Mouse (Mus musculus): ENCODE results near the gene Eif1. TPM values are rescaled to one million over a fixed set of nuclear protein-coding genes. Genes with fewer than 3 reads are reported as not detected.
"Not testable (repeated sequence)": the region's sequence is repeated elsewhere in the genome, so short reads cannot be mapped to it uniquely, and the experiment has no call there.

Gene Eif1
- polyA plus RNA-seq, 2 experiments, result 342 to 1,886 TPM

- ATAC-seq (ENCODE audit: low FRiP score, low read depth) (no peak), DNase-seq (ENCODE audit: low spot score) (no peak)
- TF ChIP-seq POLR2A (IDR thresholded peaks at IDR 0.05; ENCODE audit: borderline replicate concordance, extremely low read depth, insufficient read depth, insufficient read length), result no peak
- WGBS, result 86% methylated on average over 10 of the region's 10 CpGs
- H3K9me3 ChIP-seq (ENCODE audit: control insufficient read depth, low read length), result no peaks in the 10 kb centered on the region
- H3K4me2 ChIP-seq (replicated peaks; ENCODE audit: low read depth, low read length, severe bottlenecking), result peak overlapping the region; percentile 48
- H3K27ac ChIP-seq (replicated peaks; ENCODE audit: low read depth, low read length), result no peak overlapping the region
- no peaks in the 10 kb centered on the region for H3K4me1 ChIP-seq (ENCODE audit: control insufficient read depth, insufficient read depth, low read length)
- no peaks in the 10 kb centered on the region for H3K27me3 ChIP-seq (ENCODE audit: control insufficient read depth, insufficient read depth, low read length)
- H3K9ac ChIP-seq (ENCODE audit: low read depth, low read length, severe bottlenecking), result no peak overlapping the region
- H3K36me3 ChIP-seq (ENCODE audit: control insufficient read depth, insufficient read depth, low read length), result peaks cover 19% of the 10 kb centered on the region
- H3K4me3 ChIP-seq (replicated peaks; ENCODE audit: low read length), result peak overlapping the region; percentile 82
These were observed 895 bp upstream of the Eif1 start for GRCm38 (mm10) chr11:100318529-100319451.

DNA sequence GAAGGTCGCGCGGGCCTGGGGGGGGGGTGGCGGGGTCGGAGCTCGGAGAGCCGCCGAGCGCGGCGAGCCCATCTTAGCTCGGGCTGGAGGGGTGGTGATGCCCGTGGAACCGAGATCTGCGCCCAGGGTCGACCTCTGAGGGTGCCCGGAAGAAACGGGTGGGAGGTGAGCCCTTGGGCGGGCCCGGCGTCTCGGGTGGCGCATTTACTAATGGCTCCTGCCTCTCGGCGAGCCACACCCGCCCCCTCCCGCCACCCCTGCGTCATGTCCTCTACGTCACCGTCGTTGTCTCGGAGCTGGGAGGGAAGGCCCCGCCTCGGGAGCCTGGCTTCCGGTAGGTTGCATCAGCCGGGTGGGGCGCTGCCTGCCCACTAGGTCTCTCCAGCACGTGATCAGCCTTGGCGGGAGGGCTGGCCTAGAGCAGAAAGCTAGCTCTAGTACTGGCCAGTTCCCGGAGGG is 516 bp downstream of the Eif1 start:
- DNase-seq (ENCODE audit: low spot score) (peak; percentile 95), ATAC-seq (ENCODE audit: low FRiP score, low read depth) (peak; percentile 86)
- peak overlapping the region; percentile 95 for H3K9ac ChIP-seq (ENCODE audit: low read depth, low read length, severe bottlenecking)
- peak overlapping the region; percentile 72 for H3K4me2 ChIP-seq (replicated peaks; ENCODE audit: low read depth, low read length, severe bottlenecking)
- H3K36me3 ChIP-seq (ENCODE audit: control insufficient read depth, insufficient read depth, low read length), result peaks cover 19% of the 10 kb centered on the region
- H3K27ac ChIP-seq (replicated peaks; ENCODE audit: low read depth, low read length), result peak overlapping the region; percentile 96
- no peaks in the 10 kb centered on the region for H3K27me3 ChIP-seq (ENCODE audit: control insufficient read depth, insufficient read depth, low read length)
- no peak for TF ChIP-seq POLR2A (IDR thresholded peaks at IDR 0.05; ENCODE audit: borderline replicate concordance, extremely low read depth, insufficient read depth, insufficient read length)
- H3K9me3 ChIP-seq (ENCODE audit: control insufficient read depth, low read length), result no peaks in the 10 kb centered on the region
- peak overlapping the region; percentile 82 for H3K4me3 ChIP-seq (replicated peaks; ENCODE audit: low read length)
- H3K4me1 ChIP-seq (ENCODE audit: control insufficient read depth, insufficient read depth, low read length), result no peaks in the 10 kb centered on the region
- 0% methylated on average over 25 of the region's 40 CpGs for WGBS

- H3K4me3 ChIP-seq (replicated peaks; ENCODE audit: low read length), result peak overlapping the region; percentile 82
- H3K27me3 ChIP-seq (ENCODE audit: control insufficient read depth, insufficient read depth, low read length); ATAC-seq (ENCODE audit: low FRiP score, low read depth); H3K4me1 ChIP-seq (ENCODE audit: control insufficient read depth, insufficient read depth, low read length); DNase-seq (ENCODE audit: low spot score); H3K9me3 ChIP-seq (ENCODE audit: control insufficient read depth, low read length): not testable (repeated sequence)
- peaks cover 19% of the 10 kb centered on the region for H3K36me3 ChIP-seq (ENCODE audit: control insufficient read depth, insufficient read depth, low read length)
- peak overlapping the region; percentile 96 for H3K27ac ChIP-seq (replicated peaks; ENCODE audit: low read depth, low read length)
- peak overlapping the region; percentile 72 for H3K4me2 ChIP-seq (replicated peaks; ENCODE audit: low read depth, low read length, severe bottlenecking)
- peak overlapping the region; percentile 95 for H3K9ac ChIP-seq (ENCODE audit: low read depth, low read length, severe bottlenecking)
- 17% methylated on average over 11 of the region's 11 CpGs for WGBS
These were observed 1.2 kb downstream of the Eif1 start for GRCm38 (mm10) chr11:100320701-100321410.

- H3K36me3 ChIP-seq (ENCODE audit: control insufficient read depth, insufficient read depth, low read length), result peaks cover 19% of the 10 kb centered on the region
- not testable (repeated sequence) for H3K27me3 ChIP-seq (ENCODE audit: control insufficient read depth, insufficient read depth, low read length); H3K27ac ChIP-seq (replicated peaks; ENCODE audit: low read depth, low read length); H3K4me2 ChIP-seq (replicated peaks; ENCODE audit: low read depth, low read length, severe bottlenecking); ATAC-seq (ENCODE audit: low FRiP score, low read depth); H3K4me3 ChIP-seq (replicated peaks; ENCODE audit: low read length); H3K9ac ChIP-seq (ENCODE audit: low read depth, low read length, severe bottlenecking); H3K9me3 ChIP-seq (ENCODE audit: control insufficient read depth, low read length); H3K4me1 ChIP-seq (ENCODE audit: control insufficient read depth, insufficient read depth, low read length); DNase-seq (ENCODE audit: low spot score)
- 83% methylated on average over 7 of the region's 7 CpGs for WGBS
These were observed 2.0 kb downstream of the Eif1 start for GRCm38 (mm10) chr11:100321479-100322305.
